Comparison of ENCODE assay signal across 8 mouse cellular contexts in genomic region chr15:98726746-98727145, GRCm38 (mm10). TPM values are rescaled to one million over a fixed set of nuclear protein-coding genes. Genes with fewer than 3 reads are reported as not detected.
DNase-seq lines count a peak whose midpoint lies in the region; ATAC-seq and TF ChIP-seq lines count a peak whose summit lies in the region.

No protein-coding gene starts in this region.

- H3K9me3 ChIP-seq in heart, embryonic 12.5 days (replicated peaks) = no peaks in the 10 kb centered on the region
- H3K9me3 ChIP-seq in ES-Bruce4 (replicated peaks; ENCODE audit: control insufficient read depth, insufficient read depth, low read length, poor library complexity, severe bottlenecking) = no peaks in the 10 kb centered on the region
- no peaks in the 10 kb centered on the region for H3K9me3 ChIP-seq in hindbrain, embryonic 10.5 days
- H3K9me3 ChIP-seq in liver, embryonic 15.5 days (replicated peaks) = no peaks in the 10 kb centered on the region

- H3K4me2 ChIP-seq in heart, embryonic 12.5 days = peak overlapping the region; percentile 99
- peak overlapping the region; percentile 83 for H3K4me2 ChIP-seq in liver, embryonic 15.5 days

- no peak for TF ChIP-seq POLR2A in ES-Bruce4 (IDR thresholded peaks at IDR 0.05; ENCODE audit: insufficient read depth, low read length)

- peak overlapping the region; percentile 69 for H3K4me3 ChIP-seq in heart, embryonic 12.5 days
- H3K4me3 ChIP-seq in ES-Bruce4 (ENCODE audit: low read depth, low read length) = peak overlapping the region; percentile 80
- peak overlapping the region; percentile 66 for H3K4me3 ChIP-seq in hindbrain, embryonic 10.5 days
- H3K4me3 ChIP-seq in liver, embryonic 15.5 days (replicated peaks) = peak overlapping the region; percentile 60

- intact Hi-C loops in gastrocnemius, postnatal 14 days (cut with DNase I; ENCODE audit: low total_unique reads) = no loop called here

- H3K9ac ChIP-seq in heart, embryonic 12.5 days = peak overlapping the region; percentile 76; the same call in 1 of the 2 replicates
- peak overlapping the region; percentile 60 for H3K9ac ChIP-seq in ES-Bruce4 (ENCODE audit: low read depth, poor library complexity, severe bottlenecking)
- 0 out of 2 replicates have a peak overlapping the region, but pooled peaks have one; percentile 54 for H3K9ac ChIP-seq in liver, embryonic 15.5 days

- TF ChIP-seq CTCF in ES-Bruce4 (IDR thresholded peaks at IDR 0.05; ENCODE audit: low read depth, low read length) = no peak

- peaks cover 35% of the 10 kb centered on the region for H3K4me1 ChIP-seq in heart, embryonic 12.5 days (replicated peaks)
- H3K4me1 ChIP-seq in ES-Bruce4 (ENCODE audit: control insufficient read depth, insufficient read depth, low read length) = peaks cover 1% of the 10 kb centered on the region
- H3K4me1 ChIP-seq in hindbrain, embryonic 10.5 days (replicated peaks) = peaks cover 53% of the 10 kb centered on the region
- peaks cover 35% of the 10 kb centered on the region for H3K4me1 ChIP-seq in liver, embryonic 15.5 days (replicated peaks)

- peaks cover 33% of the 10 kb centered on the region for H3K27me3 ChIP-seq in heart, embryonic 12.5 days (replicated peaks)
- no peaks in the 10 kb centered on the region for H3K27me3 ChIP-seq in ES-Bruce4 (ENCODE audit: control insufficient read depth, insufficient read depth, low read length, poor library complexity, severe bottlenecking)
- peaks cover 65% of the 10 kb centered on the region for H3K27me3 ChIP-seq in hindbrain, embryonic 10.5 days (ENCODE audit: insufficient read depth, poor library complexity, severe bottlenecking)
- peaks cover 62% of the 10 kb centered on the region for H3K27me3 ChIP-seq in liver, embryonic 15.5 days

- no peak for ATAC-seq in heart, embryonic 12.5 days (ENCODE audit: insufficient number of reproducible peaks, low FRiP score)
- no peak for ATAC-seq in liver, embryonic 15.5 days (ENCODE audit: insufficient read depth)

- TF ChIP-seq EP300 in ES-Bruce4 (IDR thresholded peaks at IDR 0.05; ENCODE audit: insufficient read depth, low read depth, low read length) = no peak

- WGBS in heart, embryonic 12.5 days = 47% methylated on average over 7 of the region's 7 CpGs
- WGBS in hindbrain, embryonic 10.5 days = 42% methylated on average over 7 of the region's 7 CpGs
- WGBS in liver, embryonic 15.5 days (ENCODE audit: insufficient replicate concordance) = 44% methylated on average over 7 of the region's 7 CpGs

- DNase-seq in heart, adult 18-20 months = no peak
- no peak for DNase-seq in hindbrain, embryonic 10.5 days (ENCODE audit: low spot score)
- DNase-seq in urinary bladder, postnatal 25 days (ENCODE audit: low spot score) = no peak
- DNase-seq in cerebellum, adult 9-10 months = no peak
- DNase-seq in gastrocnemius, postnatal 14 days = no peak

- no peaks in the 10 kb centered on the region for H3K36me3 ChIP-seq in heart, embryonic 12.5 days
- H3K36me3 ChIP-seq in ES-Bruce4 (ENCODE audit: control insufficient read depth, insufficient read depth, low read length, poor library complexity, severe bottlenecking) = no peaks in the 10 kb centered on the region
- no peaks in the 10 kb centered on the region for H3K36me3 ChIP-seq in hindbrain, embryonic 10.5 days
- H3K36me3 ChIP-seq in liver, embryonic 15.5 days (replicated peaks) = no peaks in the 10 kb centered on the region

- no peak overlapping the region for H3K27ac ChIP-seq in heart, embryonic 12.5 days (ENCODE audit: poor library complexity, severe bottlenecking)
- no peak overlapping the region for H3K27ac ChIP-seq in ES-Bruce4 (ENCODE audit: insufficient read depth, low read length)
- H3K27ac ChIP-seq in hindbrain, embryonic 10.5 days = no peak overlapping the region
- no peak overlapping the region for H3K27ac ChIP-seq in liver, embryonic 15.5 days (replicated peaks)

RNA-seq across cellular contexts. Expression of gene Fkbp11, which starts 1.3 kb away (rescaled TPM):
- polyA plus RNA-seq in heart, embryonic 12.5 days (2016; fragmentation: Nextera tagmentation; extraction: Ambion mirVana) = 13.2 and 17.8 TPM in 2 replicates
- 1 to 10 TPM; 7.9 to 8.5 TPM for total RNA-seq in heart, adult 18-20 months (2021)
- polyA plus RNA-seq in ES-Bruce4 (2011; ENCODE audit: insufficient read depth, insufficient read length, low read depth, missing spikeins) = 28.2 and 30.0 TPM in 2 replicates
- 12.9 and 15.9 TPM in 2 replicates for polyA plus RNA-seq in hindbrain, embryonic 10.5 days (2016; fragmentation: Nextera tagmentation; extraction: Ambion mirVana)
- 156 and 176 TPM in 2 replicates for polyA plus RNA-seq in liver, embryonic 15.5 days (2015; fragmentation: Nextera tagmentation; extraction: Ambion mirVana)
- total RNA-seq in gastrocnemius, postnatal 14 days (2021) = 1 to 10 TPM; 3.9 to 4.4 TPM

RNA-seq across cellular contexts. Expression of gene Ccdc65, which starts 18.7 kb away (rescaled TPM):
- 0.33 and 0.62 TPM in 2 replicates for polyA plus RNA-seq in heart, embryonic 12.5 days (2016; fragmentation: Nextera tagmentation; extraction: Ambion mirVana)
- total RNA-seq in heart, adult 18-20 months (2021) = under 1 TPM; 0.67 to 0.72 TPM
- 0.85 TPM in 1 of 2 replicates, not detected in the other for polyA plus RNA-seq in ES-Bruce4 (2011; ENCODE audit: insufficient read depth, insufficient read length, low read depth, missing spikeins)
- polyA plus RNA-seq in hindbrain, embryonic 10.5 days (2016; fragmentation: Nextera tagmentation; extraction: Ambion mirVana) = 1.7 and 3.1 TPM in 2 replicates
- polyA plus RNA-seq in liver, embryonic 15.5 days (2015; fragmentation: Nextera tagmentation; extraction: Ambion mirVana) = not detected in 2 replicates
- not detected for total RNA-seq in gastrocnemius, postnatal 14 days (2021)

RNA-seq across cellular contexts. Expression of gene Arf3, which starts 36.3 kb away (rescaled TPM):
- polyA plus RNA-seq in heart, embryonic 12.5 days (2016; fragmentation: Nextera tagmentation; extraction: Ambion mirVana) = 46.3 and 46.9 TPM in 2 replicates
- 10 to 100 TPM; 17.8 to 21.5 TPM for total RNA-seq in heart, adult 18-20 months (2021)
- polyA plus RNA-seq in ES-Bruce4 (2011; ENCODE audit: insufficient read depth, insufficient read length, low read depth, missing spikeins) = 58.4 and 59.3 TPM in 2 replicates
- 42.6 and 45.1 TPM in 2 replicates for polyA plus RNA-seq in hindbrain, embryonic 10.5 days (2016; fragmentation: Nextera tagmentation; extraction: Ambion mirVana)
- polyA plus RNA-seq in liver, embryonic 15.5 days (2015; fragmentation: Nextera tagmentation; extraction: Ambion mirVana) = 11.7 and 14.3 TPM in 2 replicates
- 10 to 100 TPM; 14.6 to 15.8 TPM for total RNA-seq in gastrocnemius, postnatal 14 days (2021)

RNA-seq across cellular contexts. Expression of gene Rnd1, which starts 49.5 kb away (rescaled TPM):
- 0.91 and 1.1 TPM in 2 replicates for polyA plus RNA-seq in heart, embryonic 12.5 days (2016; fragmentation: Nextera tagmentation; extraction: Ambion mirVana)
- 1 to 10 TPM in 1 of 2 experiments, under 1 TPM in 1; 0.77 to 1.3 TPM for total RNA-seq in heart, adult 18-20 months (2021)
- polyA plus RNA-seq in ES-Bruce4 (2011; ENCODE audit: insufficient read depth, insufficient read length, low read depth, missing spikeins) = 3.4 and 3.7 TPM in 2 replicates
- 3.7 and 5.8 TPM in 2 replicates for polyA plus RNA-seq in hindbrain, embryonic 10.5 days (2016; fragmentation: Nextera tagmentation; extraction: Ambion mirVana)
- 0.84 and 0.89 TPM in 2 replicates for polyA plus RNA-seq in liver, embryonic 15.5 days (2015; fragmentation: Nextera tagmentation; extraction: Ambion mirVana)
- 1 to 10 TPM in 1 of 2 experiments, under 1 TPM in 1; 0.40 to 1.2 TPM for total RNA-seq in gastrocnemius, postnatal 14 days (2021)

RNA-seq across cellular contexts. Expression of gene Wnt10b, which starts 51.2 kb away (rescaled TPM):
- not detected in 2 replicates for polyA plus RNA-seq in heart, embryonic 12.5 days (2016; fragmentation: Nextera tagmentation; extraction: Ambion mirVana)
- under 1 TPM; 0.10 to 0.20 TPM for total RNA-seq in heart, adult 18-20 months (2021)
- polyA plus RNA-seq in ES-Bruce4 (2011; ENCODE audit: insufficient read depth, insufficient read length, low read depth, missing spikeins) = 1.7 and 1.8 TPM in 2 replicates
- 0.21 and 0.44 TPM in 2 replicates for polyA plus RNA-seq in hindbrain, embryonic 10.5 days (2016; fragmentation: Nextera tagmentation; extraction: Ambion mirVana)
- polyA plus RNA-seq in liver, embryonic 15.5 days (2015; fragmentation: Nextera tagmentation; extraction: Ambion mirVana) = not detected in 2 replicates
- total RNA-seq in gastrocnemius, postnatal 14 days (2021) = 1 to 10 TPM in 1 of 2 experiments, under 1 TPM in 1; 0.78 to 1.5 TPM
